Mouse (Mus musculus) G1E (cell line): ENCODE measurements at regions not wholly inside any gene's neighbourhood (a gene's known extent, or its start where the extent isn't known, plus 50 kb on each side); places are given as distances from the start of the nearest gene placed in this dataset.

Source experiments
- CTCF ChIP-seq: IDR thresholded peaks from 2 replicates; pipeline ENCODE4 v1.5.1; 2012; ENCODE audit warnings: low read depth, low read length, inconsistent platforms, mixed read lengths
- GATA1 ChIP-seq: IDR thresholded peaks from 2 replicates; pipeline ENCODE4 v1.6.1; 2012; ENCODE audit warnings: borderline replicate concordance, low read length, inconsistent platforms, mixed read lengths

DNA sequence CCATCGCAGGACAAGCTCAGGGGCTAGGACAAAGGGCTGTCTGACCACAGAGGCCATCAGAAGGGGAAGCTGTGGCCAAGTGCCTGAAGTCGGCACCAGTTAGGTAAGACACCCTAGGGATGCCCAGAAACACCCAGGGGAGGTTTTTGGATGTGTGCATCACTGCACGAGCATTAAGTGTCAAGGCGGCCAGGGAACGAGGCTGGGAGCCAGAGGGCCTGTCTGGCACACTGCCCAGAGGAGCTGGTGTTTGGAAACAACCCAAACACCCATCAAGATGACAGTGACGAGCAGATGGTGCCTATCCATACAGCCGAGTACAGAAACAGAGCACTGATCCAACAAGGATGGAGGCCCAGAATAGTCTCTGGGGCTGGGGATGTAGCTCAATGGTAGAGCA is 130.0 kb downstream of the Rybp start:
- TF ChIP-seq CTCF (no peak), GATA1 (no peak)
